Mouse (Mus musculus) v-Abl transformed pro-B cells (cell line): Measurements from ENCODE around the gene Egr2.

Experiments used
- in situ Hi-C, 2 experiments: fragments of 400-800 bp; cut with MboI; formaldehyde crosslinking; loops; one replicate each; pipeline ENCODE4 v1.15.1; 2025; ENCODE audit not compliant: unreplicated experiment in 2 of 2

Egr2 gene

DNA sequence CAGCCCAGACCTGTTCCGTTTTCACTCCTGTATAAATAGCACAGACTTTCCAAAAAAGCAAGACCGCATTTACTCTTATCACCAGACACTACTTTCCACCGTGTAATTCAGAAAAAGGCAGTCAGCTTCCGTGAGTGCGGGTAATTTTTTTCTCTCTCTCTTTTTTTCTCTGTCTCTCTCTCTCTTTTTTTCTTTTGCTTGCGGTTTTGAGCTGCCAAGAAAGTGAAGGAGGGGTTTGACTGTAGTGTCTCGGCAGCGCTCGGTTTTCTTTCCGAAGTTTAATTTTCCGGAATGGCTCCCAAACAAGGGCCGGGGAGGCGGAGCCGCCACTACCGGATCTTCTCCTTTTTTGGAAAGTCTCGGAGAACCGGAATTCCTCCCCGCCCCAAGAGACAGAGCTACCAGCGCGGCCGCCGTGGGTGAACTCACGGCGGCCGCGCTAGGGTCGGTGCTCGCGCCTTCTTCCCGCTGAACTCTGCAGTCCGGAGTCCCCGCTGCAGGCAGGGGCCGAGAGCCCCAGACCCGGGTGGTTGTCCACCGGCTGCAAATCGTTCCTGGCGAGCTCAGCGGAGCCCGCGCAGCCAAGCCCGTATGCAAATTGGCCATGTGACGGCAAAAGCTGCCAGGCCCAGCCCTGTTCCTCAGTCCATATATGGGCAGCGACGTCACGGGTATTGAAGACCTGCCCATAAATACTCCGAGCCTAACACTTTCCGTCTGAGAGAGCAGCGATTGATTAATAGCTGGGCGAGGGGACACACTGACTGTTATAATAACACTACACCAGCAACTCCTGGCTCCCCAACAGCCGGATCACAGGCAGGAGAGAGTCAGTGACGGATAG is 2.1 kb downstream of the Egr2 start:
- in situ Hi-C loops: loop anchor here (5.0 to 25.0 kb wide), 10 partner anchors 223 to 1800 kb away; partner anchors contain the start of genes A930033H14Rik (in 1 of the 2), Jmjd1c (in 1 of the 2) and Reep3 (in 1 of the 2)

DNA sequence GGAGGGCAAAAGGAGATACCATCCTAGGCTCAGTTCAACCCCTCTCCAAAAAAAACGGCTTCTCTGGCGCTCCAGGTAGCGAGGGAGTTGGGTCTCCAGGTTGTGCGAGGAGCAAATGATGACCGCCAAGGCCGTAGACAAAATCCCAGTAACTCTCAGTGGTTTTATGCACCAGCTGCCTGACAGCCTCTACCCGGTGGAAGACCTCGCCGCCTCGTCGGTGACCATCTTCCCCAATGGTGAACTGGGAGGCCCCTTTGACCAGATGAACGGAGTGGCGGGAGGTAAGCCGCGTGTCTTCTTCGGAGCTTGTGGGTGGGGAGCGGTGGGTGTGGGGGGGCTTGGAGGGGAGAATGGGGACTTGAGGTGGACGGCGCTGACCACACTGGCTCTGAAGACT is 2.8 kb downstream of the Egr2 start:
- in situ Hi-C loops: loop anchor here (5.0 to 25.0 kb wide), 10 partner anchors 223 to 1799 kb away; partner anchors contain the start of genes A930033H14Rik (in 1 of the 2), Jmjd1c (in 1 of the 2) and Reep3 (in 1 of the 2)

DNA sequence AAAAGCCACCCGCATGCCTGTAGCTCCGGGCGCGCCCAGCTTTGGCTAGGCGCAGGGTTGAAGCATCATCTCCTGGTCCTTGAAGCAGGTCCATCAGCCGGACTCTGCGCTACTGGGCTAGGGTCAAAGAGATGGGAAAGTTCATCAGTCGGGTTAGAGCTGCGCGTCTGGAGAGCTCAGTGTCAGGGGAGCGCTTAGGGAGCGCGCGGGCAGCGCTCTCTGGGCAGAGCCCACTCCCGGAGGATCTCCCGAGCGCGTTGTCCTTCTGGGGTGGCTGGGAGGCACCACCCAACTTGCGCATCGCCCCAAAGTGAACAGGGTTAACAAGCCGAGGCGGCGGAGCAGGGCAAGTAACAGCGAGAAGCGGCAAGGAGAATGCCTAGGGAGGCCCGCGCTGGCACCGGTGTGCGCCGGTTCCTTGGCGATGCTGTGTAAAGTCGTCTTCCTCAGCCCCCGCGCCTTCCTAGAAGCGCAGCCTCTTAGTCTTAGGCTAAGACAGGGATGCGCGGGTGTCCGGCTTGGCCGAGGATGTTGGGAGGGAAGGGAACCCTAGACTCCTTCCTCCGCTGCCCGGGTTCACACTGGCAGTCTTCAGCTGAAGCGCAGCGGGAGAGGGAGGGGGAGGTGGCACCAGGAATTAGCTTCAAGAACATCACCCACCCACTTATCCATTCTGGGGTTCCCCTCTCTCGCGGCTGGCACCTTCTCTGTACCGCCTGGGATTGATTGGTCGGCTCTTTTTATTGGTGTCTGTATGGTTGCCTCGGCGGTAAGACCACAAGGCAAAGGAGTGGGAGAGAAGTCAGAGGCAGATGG is 3.5 kb downstream of the Egr2 start:
- in situ Hi-C loops: loop anchor here (5.0 to 25.0 kb wide), 10 partner anchors 224 to 1799 kb away; partner anchors contain the start of genes A930033H14Rik (in 1 of the 2), Jmjd1c (in 1 of the 2) and Reep3 (in 1 of the 2)

DNA sequence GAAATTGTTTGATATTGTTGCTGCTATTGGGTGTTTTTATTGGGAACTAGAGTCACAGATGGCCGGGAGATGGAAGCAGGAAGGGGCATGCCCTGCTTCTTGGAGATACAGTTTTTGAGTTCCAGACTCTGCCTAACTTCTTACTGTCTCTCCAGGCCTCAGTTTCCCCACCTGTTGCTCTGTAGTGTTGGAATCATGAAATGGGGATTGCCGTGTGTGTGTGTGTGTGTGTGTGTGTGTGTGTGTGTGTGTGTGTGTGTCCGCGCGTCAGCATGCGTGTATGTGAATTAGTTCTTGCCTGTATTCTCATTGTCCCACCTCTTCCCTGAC is 4.1 kb downstream of the Egr2 start:
- in situ Hi-C loops: loop anchor here (5.0 to 25.0 kb wide), 10 partner anchors 223 to 1798 kb away; partner anchors contain the start of genes A930033H14Rik (in 1 of the 2), Jmjd1c (in 1 of the 2) and Reep3 (in 1 of the 2)

- in situ Hi-C loops: loop anchor here (5.0 to 25.0 kb wide), 7 partner anchors 453 to 1797 kb away; partner anchors contain the start of genes A930033H14Rik (in 1 of the 2), Arid5b (in 1 of the 2), Jmjd1c (in 1 of the 2) and Reep3 (in 1 of the 2)
Observed at GRCm38 (mm10) chr10:67540591-67540990, 5.3 kb downstream of the Egr2 start.

DNA sequence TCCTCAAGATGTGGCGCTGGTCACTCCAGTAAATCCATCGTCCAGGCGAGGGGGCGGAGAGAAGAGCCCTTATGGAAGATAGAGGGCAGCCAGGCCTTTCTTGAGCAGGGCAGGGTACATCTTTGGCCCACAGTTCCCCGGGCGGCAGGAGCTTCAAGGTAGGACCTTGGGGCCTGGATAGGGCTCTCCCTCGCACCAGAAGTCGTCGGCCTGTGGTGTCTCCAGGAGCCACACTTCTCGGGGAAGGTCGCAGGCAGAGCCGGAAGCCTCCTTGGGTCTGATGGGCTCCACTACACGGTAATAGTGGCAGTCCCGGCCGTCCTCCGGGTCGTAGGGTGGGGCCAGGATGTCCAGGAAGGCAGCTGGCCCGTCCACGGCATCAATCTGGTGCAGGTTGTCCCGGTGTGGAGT is 12.6 kb downstream of the Egr2 start:
- in situ Hi-C loops: loop anchor here (10.0 to 25.0 kb wide), 6 partner anchors 461 to 1789 kb away; partner anchors contain the start of genes A930033H14Rik (in 1 of the 2), Jmjd1c (in 1 of the 2) and Reep3 (in 1 of the 2)

DNA sequence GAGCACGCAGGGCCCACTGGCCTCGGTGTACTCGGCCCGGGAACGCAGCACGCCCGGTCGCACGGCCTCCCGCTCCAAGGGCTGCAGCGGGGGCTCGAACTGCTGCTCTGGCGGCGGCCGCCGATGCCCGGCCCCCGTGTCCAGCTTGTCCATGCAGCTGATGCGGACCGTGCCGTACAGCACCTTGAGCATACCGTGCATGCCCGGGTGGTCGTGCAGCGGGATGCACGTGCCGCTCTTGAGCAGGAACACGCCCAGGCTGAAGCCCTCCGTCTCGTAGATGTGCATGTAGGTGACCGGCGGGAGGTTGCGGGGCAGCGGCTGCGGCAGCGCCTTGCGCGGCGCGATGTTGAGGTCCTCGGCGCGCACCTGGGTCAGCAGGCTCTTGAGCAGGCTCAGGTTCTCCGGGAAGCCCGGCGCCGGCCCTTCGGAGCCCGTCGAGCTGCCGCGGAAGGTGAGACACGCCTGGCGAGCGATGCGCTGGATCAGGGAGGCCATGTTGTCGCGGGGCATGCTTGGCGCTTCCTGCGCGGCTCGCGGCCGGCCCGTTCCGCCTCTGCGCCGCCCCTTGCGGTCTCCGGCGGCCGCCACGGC is 13.1 kb downstream of the Egr2 start:
- in situ Hi-C loops: loop anchor here (10.0 to 25.0 kb wide), 6 partner anchors 461 to 1789 kb away; partner anchors contain the start of genes A930033H14Rik (in 1 of the 2), Jmjd1c (in 1 of the 2) and Reep3 (in 1 of the 2)

DNA sequence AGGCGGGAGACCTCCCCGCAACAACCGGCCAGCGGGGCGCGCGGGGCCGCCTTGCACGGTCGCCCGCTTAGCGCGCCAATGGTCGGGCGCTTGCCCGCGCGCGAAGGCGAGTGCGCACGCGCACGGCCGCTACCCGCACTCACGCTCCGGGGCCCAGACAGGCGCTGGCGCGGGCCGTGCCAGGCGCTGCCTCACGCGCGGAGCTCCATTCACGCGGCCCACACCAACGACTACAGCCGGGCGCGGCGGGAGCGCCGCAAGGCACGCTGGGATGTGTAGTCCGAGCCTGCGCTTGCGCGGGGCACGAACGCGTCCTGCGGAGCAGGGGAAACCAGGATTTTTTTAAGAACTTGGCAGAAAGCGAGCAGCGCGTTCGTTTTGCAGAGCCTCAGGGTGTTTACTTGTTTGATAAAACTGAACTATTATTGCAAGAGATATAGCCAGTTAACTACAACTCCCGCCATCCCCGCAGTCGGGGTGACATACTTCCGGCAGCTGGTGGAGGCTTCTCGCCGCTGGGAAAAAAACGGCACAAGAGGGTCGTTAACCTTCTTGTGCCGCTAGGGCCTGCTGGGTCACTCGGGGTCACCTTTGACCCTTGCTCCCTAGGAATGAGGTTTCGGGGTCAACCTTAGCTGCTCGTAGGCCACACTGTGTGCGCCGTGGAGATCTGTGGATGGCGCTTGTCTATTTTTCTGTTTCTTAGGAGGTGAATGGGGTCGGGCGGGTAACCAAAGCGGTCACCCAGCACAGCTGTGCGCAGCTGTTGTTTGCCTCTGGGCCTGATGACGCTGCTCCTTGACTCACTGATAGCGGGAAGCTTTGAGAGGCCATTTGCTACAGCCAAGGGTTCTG is 13.8 kb downstream of the Egr2 start, which contains the start of gene Ado:
Ado (minus strand) TSS at position 79 of the 855 bp plus-strand sequence.
- in situ Hi-C loops: loop anchor here (10.0 to 25.0 kb wide), 6 partner anchors 462 to 1788 kb away; partner anchors contain the start of genes A930033H14Rik (in 1 of the 2), Jmjd1c (in 1 of the 2) and Reep3 (in 1 of the 2)

DNA sequence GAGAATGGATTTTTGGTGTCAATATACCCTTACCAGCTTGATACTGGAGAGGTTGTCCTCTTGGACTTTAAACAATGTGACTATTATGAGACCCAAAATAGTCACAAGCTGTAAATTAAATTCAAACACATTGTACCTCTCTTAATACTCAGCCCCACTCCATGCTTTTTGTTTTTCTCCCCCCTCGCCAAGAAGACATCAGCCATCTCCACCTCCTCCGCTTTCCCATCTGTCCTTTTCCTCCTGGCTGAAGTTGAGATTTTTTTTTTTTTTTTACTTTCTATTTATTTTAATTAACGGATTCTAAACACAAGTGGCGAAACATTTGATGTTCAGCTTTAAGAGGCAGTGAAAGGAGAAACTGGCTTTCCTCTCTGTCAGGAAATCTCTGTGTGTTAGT is 22.8 kb downstream of the Egr2 start:
- in situ Hi-C loops: no loop called here

DNA sequence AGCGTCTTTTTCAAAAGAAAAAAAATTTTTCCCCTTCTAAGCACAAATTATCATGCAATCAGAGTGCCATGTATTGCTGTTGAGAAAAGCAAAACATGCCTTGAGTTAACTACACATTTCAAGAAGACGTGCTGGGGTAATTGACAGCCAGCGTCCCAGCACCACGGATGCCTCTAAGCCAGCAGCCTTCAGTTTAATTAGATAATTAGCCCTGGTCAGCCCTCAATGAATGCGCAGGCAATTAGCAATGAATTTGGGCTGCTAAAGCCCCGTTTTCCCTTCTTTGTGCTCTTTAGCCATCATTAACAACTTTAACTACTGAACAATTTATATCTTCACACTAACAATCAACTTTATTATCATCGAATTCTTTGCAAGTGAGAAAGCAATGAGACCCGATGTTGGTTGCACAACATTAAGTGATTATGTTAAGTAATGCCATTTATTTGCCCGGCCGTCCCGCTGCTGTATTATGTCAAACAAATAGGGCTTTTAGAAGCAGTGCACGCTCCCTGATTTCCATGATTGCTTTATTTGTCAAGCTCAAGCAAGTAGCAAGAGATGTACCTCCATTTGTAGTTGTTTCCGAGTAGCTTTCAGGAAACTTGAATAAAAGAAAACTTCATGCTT is 24.6 kb downstream of the Egr2 start:
- in situ Hi-C loops: no loop called here

- in situ Hi-C loops: no loop called here
Observed at GRCm38 (mm10) chr10:67561185-67561584, 25.9 kb downstream of the Egr2 start.

DNA sequence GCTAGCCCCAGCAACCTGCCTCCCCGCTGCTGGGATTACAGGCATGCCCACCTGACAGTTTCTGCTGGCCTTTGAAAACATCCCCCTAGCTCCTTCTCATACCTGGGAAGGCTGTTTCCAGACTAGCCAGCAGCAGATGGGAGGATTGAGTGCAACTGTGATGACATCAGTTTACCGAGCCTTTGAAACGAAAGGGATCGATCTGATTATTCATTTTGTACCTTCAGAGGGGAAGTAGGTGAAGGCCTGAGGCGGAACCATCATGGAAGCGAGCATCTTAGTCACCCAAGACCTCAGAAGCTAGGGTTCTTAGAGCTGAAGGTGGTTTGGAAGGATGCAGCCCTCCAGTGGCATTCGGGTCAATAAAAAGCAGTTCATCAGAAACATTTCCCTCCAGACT is 29.2 kb downstream of the Egr2 start:
- in situ Hi-C loops: no loop called here

DNA sequence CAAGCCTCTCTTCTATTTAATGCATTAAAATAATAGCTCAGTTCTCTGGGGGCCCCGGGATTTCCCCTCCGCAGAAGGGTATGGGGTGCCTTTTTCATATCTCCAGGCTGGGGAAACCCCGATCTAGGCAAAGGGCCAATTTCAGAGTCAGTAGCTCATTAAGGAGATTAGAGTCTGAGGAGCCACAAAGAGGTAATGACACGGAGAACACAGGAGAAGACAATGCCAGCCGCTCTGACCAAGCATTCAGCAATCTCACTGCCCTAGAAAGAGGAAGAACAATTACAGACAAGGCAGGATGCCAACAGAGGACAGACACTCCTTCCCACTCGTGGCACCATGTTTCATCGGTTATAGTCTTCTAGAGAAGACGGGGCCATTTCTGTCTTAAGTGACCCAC is 30.8 kb downstream of the Egr2 start:
- in situ Hi-C loops: no loop called here

DNA sequence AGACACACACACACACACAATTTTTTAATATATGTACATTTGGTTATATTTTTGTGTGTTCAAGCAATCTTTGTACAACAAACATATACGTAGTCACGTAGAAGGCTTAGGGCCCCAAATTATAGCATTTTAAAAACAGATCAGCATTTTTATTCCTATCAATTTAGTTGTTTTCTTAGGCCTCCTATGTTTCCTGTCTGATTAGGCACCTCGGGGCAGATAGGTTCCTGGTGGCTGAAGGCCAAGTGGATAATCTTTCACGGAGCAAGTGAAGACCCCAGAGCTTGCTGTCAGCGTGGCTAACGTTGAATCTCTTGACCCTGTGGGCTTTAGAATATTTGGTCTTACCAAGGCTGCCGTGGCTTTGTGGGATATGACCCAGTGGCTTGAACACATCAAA is 34.3 kb downstream of the Egr2 start:
- in situ Hi-C loops: no loop called here

DNA sequence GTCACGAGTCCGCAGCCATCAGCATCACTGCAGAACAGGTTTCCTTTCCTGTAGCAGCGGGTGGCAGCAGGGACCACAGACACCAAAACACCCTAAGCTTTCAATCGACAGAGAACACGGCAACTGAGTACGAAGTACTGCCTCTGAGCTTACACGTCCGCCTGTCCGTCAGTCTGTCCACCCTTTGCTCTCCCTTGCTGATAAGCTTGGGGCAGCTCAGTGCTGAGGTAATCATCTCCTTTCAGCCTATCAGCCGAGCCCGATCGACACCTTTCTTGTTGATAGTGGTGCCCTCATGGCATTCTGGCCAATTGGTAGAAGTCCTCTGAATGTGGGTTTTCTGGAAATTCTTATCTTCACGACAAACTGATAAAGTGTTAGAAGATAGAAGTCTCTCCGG is 36.2 kb downstream of the Egr2 start:
- in situ Hi-C loops: no loop called here

DNA sequence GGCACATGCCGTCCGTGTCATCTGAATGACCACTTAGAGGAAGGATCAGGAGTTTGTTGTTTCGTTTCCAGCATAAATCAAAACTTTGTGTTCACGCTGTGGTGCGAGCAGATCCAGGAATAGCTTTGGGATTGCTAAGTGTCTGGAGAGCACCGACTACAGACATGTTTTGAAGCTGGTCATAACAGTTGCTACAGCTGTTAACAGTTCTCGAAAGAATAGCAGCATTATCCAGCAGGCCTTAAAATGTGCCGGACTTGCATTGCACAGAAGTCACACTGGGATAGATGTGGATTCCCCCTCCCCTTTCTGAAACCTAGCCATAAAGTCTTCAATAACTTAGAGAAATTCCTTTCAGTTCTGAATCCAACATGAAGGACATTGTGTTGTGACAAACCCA is 38.0 kb downstream of the Egr2 start:
- in situ Hi-C loops: no loop called here

GRCm38 (mm10) chr10:67579830-67580229 is 44.6 kb downstream of the Egr2 start:
- in situ Hi-C loops: no loop called here

- in situ Hi-C loops: no loop called here
Observed at GRCm38 (mm10) chr10:67581698-67582285, 46.5 kb downstream of the Egr2 start.
